Mouse (Mus musculus): ENCODE measurements around the gene Gm5936. TPM values are rescaled to one million over a fixed set of nuclear protein-coding genes. Genes with fewer than 3 reads are reported as not detected.
"Not testable (repeated sequence)": the region's sequence is repeated elsewhere in the genome, so short reads cannot be mapped to it uniquely, and the experiment has no call there.

Gm5936 gene
- polyA plus RNA-seq (2015; fragmentation: Nextera tagmentation; extraction: Ambion mirVana): not detected in 2 replicates

- not testable (repeated sequence) for ATAC-seq (ENCODE audit: low FRiP score, low TSS enrichment); H3K27ac ChIP-seq (ENCODE audit: low read length)
- 57% methylated on average over 3 of the region's 5 CpGs for WGBS
Measured at GRCm38 (mm10) chrX:74836842-74837522, at the start of gene Gm5936. Gene Gm5936 (plus strand): TSS chrX:74837196.

GRCm38 (mm10) chrX:74856104-74856503 lies 19.1 kb downstream of the Gm5936 start:
- not testable (repeated sequence) for H3K27me3 ChIP-seq (ENCODE audit: insufficient read depth, low read length); H3K36me3 ChIP-seq (ENCODE audit: insufficient read depth, low read length); H3K4me3 ChIP-seq (ENCODE audit: low read length); H3K4me2 ChIP-seq (replicated peaks; ENCODE audit: low read depth, low read length); H3K4me1 ChIP-seq (ENCODE audit: insufficient read depth, low read length); ATAC-seq (ENCODE audit: low FRiP score, low TSS enrichment); H3K9me3 ChIP-seq (ENCODE audit: low read length); H3K27ac ChIP-seq (ENCODE audit: low read length); H3K9ac ChIP-seq (replicated peaks; ENCODE audit: low read length)
- WGBS: 89% methylated on average over 12 of the region's 12 CpGs

More at GRCm38 (mm10) chrX:74836842-74837522, at the start of gene Gm5936:
- H3K9ac ChIP-seq (replicated peaks; ENCODE audit: low read length); H3K9me3 ChIP-seq (ENCODE audit: low read length); H3K4me1 ChIP-seq (ENCODE audit: insufficient read depth, low read length); H3K36me3 ChIP-seq (ENCODE audit: insufficient read depth, low read length); H3K4me3 ChIP-seq (ENCODE audit: low read length); H3K4me2 ChIP-seq (replicated peaks; ENCODE audit: low read depth, low read length); H3K27me3 ChIP-seq (ENCODE audit: insufficient read depth, low read length): not testable (repeated sequence)

- not testable (repeated sequence) for H3K4me1 ChIP-seq (ENCODE audit: insufficient read depth, low read length); H3K36me3 ChIP-seq (ENCODE audit: insufficient read depth, low read length); H3K27ac ChIP-seq (ENCODE audit: low read length); H3K4me2 ChIP-seq (replicated peaks; ENCODE audit: low read depth, low read length); H3K9me3 ChIP-seq (ENCODE audit: low read length); H3K4me3 ChIP-seq (ENCODE audit: low read length); H3K9ac ChIP-seq (replicated peaks; ENCODE audit: low read length); H3K27me3 ChIP-seq (ENCODE audit: insufficient read depth, low read length); ATAC-seq (ENCODE audit: low FRiP score, low TSS enrichment)
- 64% methylated on average over 4 of the region's 6 CpGs for WGBS
Measured at GRCm38 (mm10) chrX:74880123-74880522, 43.1 kb downstream of the Gm5936 start.

Other genes starting within 250 kb of the Gm5936 start
- gene Olfr1325, start 244.5 kb upstream of the Gm5936 start, polyA plus RNA-seq (2015; fragmentation: Nextera tagmentation; extraction: Ambion mirVana): not detected in 2 replicates
- not detected in 2 replicates for gene Gm5640, start 191.6 kb upstream of the Gm5936 start, polyA plus RNA-seq (2015; fragmentation: Nextera tagmentation; extraction: Ambion mirVana)
- gene Gm6890, start 96.3 kb upstream of the Gm5936 start, polyA plus RNA-seq (2015; fragmentation: Nextera tagmentation; extraction: Ambion mirVana): not detected in 2 replicates
- gene Gab3, start 248.3 kb downstream of the Gm5936 start, polyA plus RNA-seq (2015; fragmentation: Nextera tagmentation; extraction: Ambion mirVana): 2.1 and 2.2 TPM in 2 replicates

Measured in kidney, embryonic 16.5 days (tissue).